Mouse (Mus musculus): ENCODE results near the gene Mrpl27. TPM values are rescaled to one million over a fixed set of nuclear protein-coding genes. Genes with fewer than 3 reads are reported as not detected.
A peak's percentile ranks its signal among the peaks of the same experiment; 100 is the strongest.
"Not testable (repeated sequence)": the region's sequence is repeated elsewhere in the genome, so short reads cannot be mapped to it uniquely, and the experiment has no call there.

Gene Mrpl27
- polyA plus RNA-seq, 1 experiment = 85.5 TPM

DNA sequence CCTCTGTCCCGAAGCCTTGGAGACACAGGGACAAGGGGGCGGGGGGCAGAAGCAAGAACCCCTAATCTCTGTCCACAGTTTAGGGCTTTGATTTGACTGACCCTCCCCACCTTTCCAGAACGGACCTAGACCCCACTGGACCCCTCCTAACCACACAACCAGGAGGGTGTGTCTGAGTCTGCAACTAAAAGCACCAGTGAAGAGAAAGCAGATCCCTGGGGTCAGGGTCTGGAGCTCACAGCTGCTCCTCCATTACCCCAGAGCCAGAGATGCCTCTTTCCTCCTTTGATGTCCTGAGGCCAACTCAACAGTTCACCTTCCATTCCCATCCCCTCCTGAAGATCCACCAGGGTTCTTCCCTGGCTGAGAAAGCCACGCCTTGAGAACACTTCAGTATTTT lies 22.7 kb downstream of the Mrpl27 start:
- TF ChIP-seq CTCF (IDR thresholded peaks at IDR 0.05; ENCODE audit: borderline replicate concordance, extremely low read depth, insufficient read depth, insufficient read length) (no peak), POLR2A (IDR thresholded peaks at IDR 0.05; ENCODE audit: borderline replicate concordance, extremely low read depth, insufficient read depth, insufficient read length, poor library complexity, severe bottlenecking) (no peak)
- no peak for DNase-seq (ENCODE audit: low read depth)

DNA sequence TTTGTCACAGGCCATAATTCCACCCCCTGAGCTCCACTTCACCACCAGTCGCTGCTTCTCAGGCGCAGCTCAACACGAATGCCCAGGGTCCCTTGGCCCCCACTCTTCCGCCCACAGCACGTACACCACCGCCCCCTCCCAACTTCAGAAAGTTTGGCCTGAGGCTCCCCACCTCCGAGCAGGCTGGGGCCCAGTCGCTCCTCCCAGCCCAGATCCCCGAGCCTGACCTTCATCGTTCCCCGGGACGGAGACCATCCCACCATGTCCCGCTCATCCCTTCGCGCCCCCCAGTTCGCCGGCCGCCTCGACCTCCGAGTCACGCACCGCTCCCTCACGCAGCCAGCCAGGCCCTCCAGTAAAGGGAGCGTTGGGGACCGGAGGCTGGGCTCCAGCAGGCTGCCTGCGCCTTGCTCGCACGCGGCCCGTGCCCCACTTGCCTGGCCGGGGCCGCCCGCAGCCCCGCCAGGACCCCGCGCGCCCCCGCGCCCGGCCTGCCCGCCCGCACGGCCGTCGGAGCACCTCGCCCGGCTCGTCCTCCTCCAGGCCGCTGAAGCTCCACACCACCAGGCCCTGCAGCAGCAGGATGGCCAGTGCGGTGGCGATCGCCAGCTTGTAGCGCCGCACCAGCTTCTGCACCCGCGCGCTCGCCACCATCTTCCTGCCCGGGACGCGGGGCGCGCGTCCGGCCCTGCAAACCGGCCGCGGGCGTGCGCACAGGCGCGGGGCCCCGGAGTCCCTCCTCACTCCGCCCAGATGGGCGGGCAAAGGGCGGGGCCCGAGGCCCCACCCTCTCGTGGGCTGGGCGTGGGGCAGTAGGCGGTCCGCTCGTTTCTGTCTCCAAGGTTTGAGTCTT lies 23.4 kb downstream of the Mrpl27 start, which contains the start of gene Xylt2:
Gene Xylt2, minus strand, starts transcription at position 762 of the 853 bp plus-strand sequence.
- TF ChIP-seq POLR2A (IDR thresholded peaks at IDR 0.05; ENCODE audit: borderline replicate concordance, extremely low read depth, insufficient read depth, insufficient read length, poor library complexity, severe bottlenecking) = peak; percentile 97
- TF ChIP-seq CTCF (IDR thresholded peaks at IDR 0.05; ENCODE audit: borderline replicate concordance, extremely low read depth, insufficient read depth, insufficient read length) = no peak

DNA sequence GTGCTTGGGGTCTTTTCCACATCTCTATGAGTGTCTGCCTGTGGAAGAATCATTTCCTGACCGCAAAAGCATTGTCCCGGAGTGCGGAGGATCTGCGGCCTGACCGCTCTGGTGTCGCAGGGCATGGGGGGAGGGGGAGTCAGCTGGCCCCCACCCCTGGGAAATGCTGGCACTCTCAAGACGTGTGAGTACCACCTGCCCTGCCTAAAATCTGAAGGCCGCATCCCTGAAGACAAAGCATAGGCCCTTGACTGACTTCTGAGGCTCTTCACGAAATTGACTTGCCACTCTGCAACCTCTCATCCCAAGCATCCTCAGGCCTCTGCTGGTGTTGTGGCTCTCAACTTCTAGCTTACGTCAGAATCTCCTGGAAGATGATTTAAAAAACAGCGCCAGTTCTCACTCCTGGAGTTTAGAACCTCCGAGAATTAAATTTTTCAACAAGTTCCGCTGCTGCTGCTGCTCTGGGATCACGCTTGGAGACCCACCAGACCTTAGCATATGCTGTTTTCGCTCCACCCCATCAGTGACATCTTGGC lies 24.1 kb downstream of the Mrpl27 start:
- DNase-seq (ENCODE audit: low read depth) = peak; percentile 38
- no peak for TF ChIP-seq CTCF (IDR thresholded peaks at IDR 0.05; ENCODE audit: borderline replicate concordance, extremely low read depth, insufficient read depth, insufficient read length)
- no peak for TF ChIP-seq POLR2A (IDR thresholded peaks at IDR 0.05; ENCODE audit: borderline replicate concordance, extremely low read depth, insufficient read depth, insufficient read length, poor library complexity, severe bottlenecking)

More for the DNA sequence above, 23.4 kb downstream of the Mrpl27 start, which contains the start of gene Xylt2:
- DNase-seq (ENCODE audit: low read depth) = peak; percentile 97

DNA sequence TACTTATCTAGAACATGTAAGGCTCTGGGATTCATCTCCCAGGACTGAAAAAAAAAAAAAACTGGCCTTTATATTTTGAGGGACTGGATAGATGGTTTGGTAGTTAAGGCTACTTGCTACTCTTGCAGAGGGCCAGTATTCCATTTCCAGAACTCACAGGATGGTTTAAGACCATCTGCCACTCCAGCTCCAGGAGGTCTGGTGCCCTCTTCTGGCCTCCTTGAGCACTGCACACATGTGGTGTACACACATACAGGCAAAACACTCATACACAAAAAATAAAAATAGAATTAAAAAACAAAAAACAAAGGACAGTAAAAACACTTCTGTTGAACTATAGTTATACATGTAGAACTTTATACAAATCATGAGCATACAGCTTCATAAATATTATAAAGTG lies 27.1 kb downstream of the Mrpl27 start:
- DNase-seq (ENCODE audit: low read depth) = no peak
- no peak for TF ChIP-seq POLR2A (IDR thresholded peaks at IDR 0.05; ENCODE audit: borderline replicate concordance, extremely low read depth, insufficient read depth, insufficient read length, poor library complexity, severe bottlenecking)
- TF ChIP-seq CTCF (IDR thresholded peaks at IDR 0.05; ENCODE audit: borderline replicate concordance, extremely low read depth, insufficient read depth, insufficient read length) = no peak

DNA sequence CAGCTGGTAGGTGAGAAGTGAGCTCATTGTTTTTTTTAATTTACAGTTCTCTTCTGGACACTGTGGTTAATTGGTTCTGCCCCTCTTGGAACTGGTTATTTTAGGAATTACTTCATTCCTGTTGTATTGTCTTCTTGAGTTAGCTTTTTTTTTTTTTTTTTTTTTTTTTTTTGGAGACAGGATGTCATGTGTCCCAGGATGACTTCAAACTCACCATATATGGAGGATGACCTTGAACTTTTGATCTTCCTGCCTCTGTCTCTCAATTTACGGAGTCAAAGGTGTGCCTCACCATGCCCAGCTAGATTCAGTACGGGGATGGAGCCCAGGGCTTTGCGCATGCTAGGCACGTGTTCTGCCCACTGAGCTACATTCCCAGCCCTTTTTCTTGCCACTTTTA lies 28.1 kb downstream of the Mrpl27 start:
- TF ChIP-seq POLR2A (IDR thresholded peaks at IDR 0.05; ENCODE audit: borderline replicate concordance, extremely low read depth, insufficient read depth, insufficient read length, poor library complexity, severe bottlenecking) (no peak), CTCF (IDR thresholded peaks at IDR 0.05; ENCODE audit: borderline replicate concordance, extremely low read depth, insufficient read depth, insufficient read length) (no peak)
- DNase-seq (ENCODE audit: low read depth) = no peak

DNA sequence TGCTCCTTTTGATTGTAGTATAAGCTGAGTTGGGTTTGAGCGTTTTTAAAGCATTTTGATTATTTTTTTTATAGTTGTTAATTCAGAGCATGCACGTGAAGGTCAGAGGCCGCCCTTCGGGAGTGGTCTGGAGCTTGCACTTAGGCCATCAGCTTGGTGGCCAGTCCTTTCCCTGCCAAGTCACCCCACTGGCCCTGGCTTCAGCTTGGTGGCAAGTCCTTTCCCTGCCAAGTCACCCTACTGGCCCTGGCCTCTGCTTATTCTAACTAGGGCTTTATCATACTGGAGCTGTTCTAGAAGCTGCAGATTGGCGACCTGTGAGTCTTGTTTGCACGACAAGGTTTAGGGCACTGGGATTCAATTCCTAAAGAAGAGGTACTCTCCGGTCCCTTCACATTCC lies 28.9 kb downstream of the Mrpl27 start:
- no peak for DNase-seq (ENCODE audit: low read depth)
- TF ChIP-seq CTCF (IDR thresholded peaks at IDR 0.05; ENCODE audit: borderline replicate concordance, extremely low read depth, insufficient read depth, insufficient read length) (no peak), POLR2A (IDR thresholded peaks at IDR 0.05; ENCODE audit: borderline replicate concordance, extremely low read depth, insufficient read depth, insufficient read length, poor library complexity, severe bottlenecking) (no peak)

DNA sequence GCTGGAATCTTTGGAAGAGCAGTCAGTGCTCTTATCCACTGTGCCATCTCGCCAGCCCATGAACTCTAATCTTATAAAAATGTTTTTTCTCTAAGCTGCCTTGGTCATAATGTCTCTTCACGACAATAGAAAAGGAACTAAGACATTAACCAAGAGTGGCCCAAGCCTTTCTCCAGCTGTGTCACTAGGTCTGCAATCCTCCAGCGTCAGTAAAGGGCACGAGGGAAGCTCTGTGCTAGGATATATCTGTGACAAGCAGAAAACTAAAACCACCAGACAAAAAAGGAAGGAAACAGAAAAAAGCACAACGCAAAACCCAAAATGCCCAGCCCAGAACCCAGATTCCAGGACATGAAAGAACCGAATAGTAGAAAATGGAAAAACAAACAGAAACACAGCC lies 33.6 kb downstream of the Mrpl27 start:
- no peak for DNase-seq (ENCODE audit: low read depth)
- TF ChIP-seq POLR2A (IDR thresholded peaks at IDR 0.05; ENCODE audit: borderline replicate concordance, extremely low read depth, insufficient read depth, insufficient read length, poor library complexity, severe bottlenecking) (no peak), CTCF (IDR thresholded peaks at IDR 0.05; ENCODE audit: borderline replicate concordance, extremely low read depth, insufficient read depth, insufficient read length) (no peak)

DNA sequence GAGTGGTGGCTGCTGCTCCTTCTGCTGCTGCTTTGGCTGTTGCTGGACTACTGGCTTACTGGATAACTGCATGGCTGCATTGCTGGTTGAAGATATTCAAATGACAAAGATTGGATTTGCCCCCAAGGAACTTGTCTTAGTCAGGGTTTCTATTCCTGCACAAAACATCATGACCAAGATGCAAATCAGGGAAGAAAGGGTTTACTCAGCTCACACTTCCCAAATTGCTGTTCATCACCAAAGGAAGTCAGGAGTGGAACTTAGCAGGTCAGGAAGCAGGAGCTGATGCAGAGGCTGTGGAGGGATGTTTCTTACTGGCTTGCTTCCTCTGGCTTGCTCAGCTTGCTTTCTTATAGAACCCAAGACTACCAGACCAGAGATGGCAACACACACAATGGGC lies 38.9 kb downstream of the Mrpl27 start:
- DNase-seq (ENCODE audit: low read depth) = not testable (repeated sequence)

DNA sequence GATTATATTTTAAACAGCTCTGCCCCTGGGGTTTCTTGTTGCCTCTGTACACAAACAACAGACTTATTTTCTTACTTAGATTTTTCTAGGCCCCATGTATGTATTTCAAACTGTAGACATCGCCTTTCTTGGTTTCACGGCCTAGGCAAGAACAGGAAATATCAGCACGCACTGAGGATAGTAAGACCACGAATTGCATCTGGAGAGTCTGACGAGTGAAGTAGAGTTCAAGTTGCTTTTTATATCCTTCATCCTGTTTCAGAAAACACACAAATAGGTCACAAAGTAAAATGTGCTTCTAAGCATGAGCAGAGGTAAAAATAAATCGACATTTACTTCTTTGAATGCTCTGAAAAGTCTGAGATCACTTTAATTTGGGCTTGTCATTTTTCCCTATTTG lies 41.9 kb downstream of the Mrpl27 start:
- no peak for TF ChIP-seq CTCF (IDR thresholded peaks at IDR 0.05; ENCODE audit: borderline replicate concordance, extremely low read depth, insufficient read depth, insufficient read length)
- DNase-seq (ENCODE audit: low read depth) = no peak

DNA sequence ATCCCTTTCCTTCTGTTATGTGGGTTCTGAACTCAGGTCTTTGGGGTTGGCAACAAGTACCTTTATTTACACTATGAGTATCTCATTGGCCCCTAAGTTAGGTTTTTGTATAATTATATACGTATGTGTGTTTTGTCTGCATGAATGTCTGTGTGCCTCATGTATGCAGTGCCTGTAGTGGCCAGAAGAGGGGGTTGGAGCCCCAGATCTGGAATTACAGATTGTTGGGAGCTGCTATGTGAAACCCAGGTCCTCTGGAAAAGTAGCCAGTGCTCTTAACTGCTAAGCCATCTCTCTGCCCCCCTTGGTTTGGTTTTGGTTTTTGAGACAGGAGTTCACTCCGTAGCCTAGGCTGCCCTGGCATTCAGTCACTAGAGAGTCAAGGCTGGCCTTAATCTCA lies 43.6 kb downstream of the Mrpl27 start:
- DNase-seq (ENCODE audit: low read depth) = no peak
- TF ChIP-seq POLR2A (IDR thresholded peaks at IDR 0.05; ENCODE audit: borderline replicate concordance, extremely low read depth, insufficient read depth, insufficient read length, poor library complexity, severe bottlenecking) = no peak
- peak; percentile 11; the same call in 1 of the 2 replicates for TF ChIP-seq CTCF (IDR thresholded peaks at IDR 0.05; ENCODE audit: borderline replicate concordance, extremely low read depth, insufficient read depth, insufficient read length)

DNA sequence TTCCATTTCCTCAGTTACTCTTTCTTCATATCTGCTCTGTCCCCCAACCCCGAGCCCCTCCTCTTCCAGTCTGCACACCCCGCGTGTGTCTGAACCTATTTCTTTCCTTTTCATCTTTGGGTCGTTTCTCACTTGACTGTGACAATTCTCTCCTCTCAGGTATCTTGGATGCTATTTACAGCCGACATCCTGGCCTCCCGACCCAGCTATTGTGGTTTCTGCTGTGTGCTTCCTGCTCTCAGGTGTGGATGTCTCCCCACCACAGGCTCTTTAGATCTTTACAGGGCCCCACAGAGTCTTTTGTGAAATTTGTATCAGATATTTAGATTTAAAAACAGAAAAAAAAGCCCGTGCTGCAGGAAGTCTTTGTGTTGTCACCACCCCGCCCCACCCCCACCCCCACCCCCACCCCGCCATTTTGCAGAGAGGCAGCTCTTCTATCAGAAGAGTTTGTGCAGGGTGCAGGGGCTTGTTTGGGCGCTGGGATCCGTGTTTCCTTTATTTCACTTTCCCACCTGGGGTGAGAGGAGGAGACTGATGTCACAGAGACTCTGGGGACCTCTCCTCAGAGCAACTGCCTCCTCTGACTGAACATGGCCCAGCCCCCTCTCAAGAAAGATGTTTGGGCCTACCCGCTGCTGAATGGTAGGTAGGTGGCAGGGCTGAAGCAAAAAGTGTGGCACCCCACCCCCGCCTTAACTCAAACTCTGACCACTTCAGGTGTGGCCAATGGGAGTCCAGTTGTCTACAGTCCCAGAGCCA lies 44.3 kb downstream of the Mrpl27 start:
- no peak for DNase-seq (ENCODE audit: low read depth)
- no peak for TF ChIP-seq POLR2A (IDR thresholded peaks at IDR 0.05; ENCODE audit: borderline replicate concordance, extremely low read depth, insufficient read depth, insufficient read length, poor library complexity, severe bottlenecking)

DNA sequence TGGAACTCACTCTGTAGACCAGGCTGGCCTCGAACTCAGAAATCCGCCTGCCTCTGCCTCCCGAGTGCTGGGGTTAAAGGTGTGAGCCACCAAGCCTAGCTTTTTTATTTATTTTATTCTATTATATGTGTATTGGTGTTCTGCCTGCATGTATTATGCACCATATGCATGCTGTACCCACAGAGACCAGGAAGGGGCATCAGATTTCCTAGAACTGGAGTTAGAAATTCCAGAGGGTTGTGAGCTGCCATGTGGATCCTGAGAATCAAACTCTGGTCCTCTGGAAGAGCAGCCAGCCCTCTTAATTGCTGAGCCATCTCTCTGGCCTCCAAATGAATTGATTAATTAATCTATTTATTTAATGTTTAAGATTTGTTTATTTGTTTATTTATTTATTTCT lies 45.8 kb downstream of the Mrpl27 start:
- TF ChIP-seq POLR2A (IDR thresholded peaks at IDR 0.05; ENCODE audit: borderline replicate concordance, extremely low read depth, insufficient read depth, insufficient read length, poor library complexity, severe bottlenecking) = no peak
- no peak for DNase-seq (ENCODE audit: low read depth)

All from brain, embryonic 14.5 days (tissue).